Mouse (Mus musculus) forelimb bud, embryonic 11.5 days (tissue): Measurements from ENCODE around the gene Nhsl2.

ENCODE experiments used
- DNase-seq: peaks from one replicate; pipeline ENCODE4 v3.0.0-alpha.2; 2012; ENCODE audit warnings: low read depth, low spot score

Gene Nhsl2

DNA sequence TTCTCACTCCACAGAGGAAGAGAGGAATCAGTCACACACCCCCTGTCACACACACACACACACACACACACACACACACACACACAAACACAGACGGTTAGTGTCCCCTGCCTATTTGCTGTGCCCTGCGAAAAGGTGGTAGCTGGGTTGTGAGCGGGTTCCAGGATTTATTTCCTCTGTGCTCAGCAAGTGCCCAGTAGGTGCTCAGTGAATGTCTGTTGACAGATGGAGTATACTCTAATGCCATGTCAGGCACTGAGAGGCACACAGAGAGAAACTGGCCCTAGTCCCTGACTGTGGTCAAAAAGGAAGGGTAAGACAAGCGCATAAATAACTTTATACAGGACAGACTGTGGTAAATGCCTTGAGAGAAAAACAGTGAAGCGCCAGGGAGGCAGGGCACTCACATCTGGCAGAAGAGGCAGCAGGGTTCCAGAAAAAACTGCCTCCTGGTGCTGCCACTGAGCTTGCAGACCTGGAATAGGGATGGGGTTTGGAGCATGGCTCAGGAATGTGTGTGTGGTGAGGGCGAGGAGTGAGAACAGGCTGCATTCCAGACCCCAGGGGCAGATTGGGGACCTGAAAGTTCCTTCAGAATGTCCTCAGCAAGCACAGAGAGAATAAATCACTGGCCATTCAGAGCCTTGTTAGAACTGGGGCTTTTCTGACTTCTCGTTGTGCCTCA lies 52.8 kb downstream of the Nhsl2 start:
- DNase-seq, result peak; percentile 27

DNA sequence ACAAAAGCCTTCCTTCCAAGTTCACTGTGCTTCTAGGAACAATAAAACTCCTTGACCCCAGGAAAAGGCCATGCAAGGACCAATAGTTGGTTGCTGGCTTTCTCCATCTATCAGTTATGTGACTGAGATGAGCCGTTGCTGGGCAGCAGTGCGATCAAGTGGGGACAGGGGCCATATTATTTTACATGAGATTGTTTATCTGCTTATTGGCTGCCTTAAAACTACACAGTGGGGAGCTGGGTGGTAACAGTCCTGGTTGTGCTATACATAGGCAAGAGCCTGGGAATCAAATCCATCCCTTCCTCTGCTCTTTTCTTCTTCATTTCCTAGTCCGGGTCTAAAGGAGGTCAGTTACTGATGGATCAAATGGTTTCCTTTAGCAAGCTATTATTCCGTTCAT lies 53.4 kb downstream of the Nhsl2 start:
- DNase-seq, result no peak

DNA sequence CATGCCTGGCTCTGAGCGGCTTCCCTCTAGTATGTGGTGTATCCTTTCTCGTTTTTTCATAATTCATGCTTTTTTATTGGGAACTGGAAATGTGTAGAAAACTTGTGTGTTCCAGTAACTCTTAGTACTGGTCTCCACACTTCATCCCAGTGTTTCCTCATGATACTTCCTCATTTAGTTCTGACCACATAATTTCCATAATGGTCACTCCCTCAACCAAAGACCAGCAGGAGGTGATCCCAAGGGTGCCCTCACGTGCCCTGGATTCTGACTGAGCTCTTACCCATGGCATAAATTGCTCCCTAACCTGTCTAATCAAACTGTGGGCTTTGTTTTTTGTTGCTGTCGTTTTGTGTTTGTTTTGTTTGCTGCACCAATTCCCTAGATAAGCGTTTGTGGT lies 58.1 kb downstream of the Nhsl2 start:
- no peak for DNase-seq

DNA sequence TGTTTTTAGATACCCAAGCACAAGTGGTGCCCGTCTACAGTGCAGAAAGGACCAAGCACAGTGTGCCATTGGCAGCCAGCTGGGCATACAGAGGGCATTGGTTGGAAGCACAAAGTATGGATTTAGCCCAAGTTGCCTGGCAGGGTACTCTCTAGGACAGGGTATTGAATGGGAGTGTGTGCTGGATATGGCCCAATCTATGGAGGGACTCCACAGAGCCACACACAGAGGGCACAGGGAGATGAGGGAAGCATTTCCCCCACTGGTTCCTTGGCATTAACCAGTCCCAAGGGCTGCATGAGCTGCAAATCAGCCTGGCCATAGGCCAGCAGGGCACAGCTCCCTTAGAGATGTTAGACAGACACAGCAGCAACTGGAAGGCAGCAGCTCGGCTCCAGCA lies 79.9 kb downstream of the Nhsl2 start:
- no peak for DNase-seq

DNA sequence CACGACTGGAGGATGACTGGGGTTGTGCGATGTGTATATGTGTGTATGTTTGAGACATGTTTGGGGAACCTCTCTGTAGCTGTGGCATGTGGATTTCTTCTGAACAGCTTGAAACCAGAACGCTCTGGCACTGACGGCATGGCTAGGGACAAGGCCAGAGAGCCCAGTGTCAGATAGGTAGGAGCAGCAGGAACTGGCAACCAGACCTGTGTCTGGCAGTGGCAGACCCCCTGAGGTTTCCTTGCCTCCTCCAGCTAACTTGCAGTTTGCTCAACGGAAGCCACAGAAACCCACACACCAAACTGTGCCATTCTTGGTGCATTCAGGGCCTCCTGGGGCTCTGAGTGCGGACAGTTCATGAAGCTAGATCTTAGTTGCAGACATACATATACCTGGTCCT lies 81.1 kb downstream of the Nhsl2 start:
- no peak for DNase-seq

DNA sequence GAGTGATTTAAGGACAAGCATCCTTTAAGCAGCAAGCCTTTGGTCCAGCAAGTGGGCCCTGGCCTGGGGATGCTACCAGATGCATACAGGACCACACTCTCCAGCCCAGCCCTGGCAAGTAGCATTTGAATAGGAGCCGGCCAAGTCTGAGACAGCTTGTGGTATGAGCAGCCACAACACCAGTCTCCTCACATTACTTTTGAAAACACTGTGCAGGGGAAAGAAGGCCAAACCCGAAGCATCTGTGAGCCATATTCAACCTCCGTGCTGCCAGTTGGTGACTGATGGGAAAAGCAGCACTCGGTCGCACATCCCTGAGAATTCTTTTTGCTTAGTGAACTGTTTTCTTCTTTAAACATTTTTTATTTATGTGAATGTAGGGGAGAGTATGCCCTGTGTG lies 81.8 kb downstream of the Nhsl2 start:
- DNase-seq, result no peak

DNA sequence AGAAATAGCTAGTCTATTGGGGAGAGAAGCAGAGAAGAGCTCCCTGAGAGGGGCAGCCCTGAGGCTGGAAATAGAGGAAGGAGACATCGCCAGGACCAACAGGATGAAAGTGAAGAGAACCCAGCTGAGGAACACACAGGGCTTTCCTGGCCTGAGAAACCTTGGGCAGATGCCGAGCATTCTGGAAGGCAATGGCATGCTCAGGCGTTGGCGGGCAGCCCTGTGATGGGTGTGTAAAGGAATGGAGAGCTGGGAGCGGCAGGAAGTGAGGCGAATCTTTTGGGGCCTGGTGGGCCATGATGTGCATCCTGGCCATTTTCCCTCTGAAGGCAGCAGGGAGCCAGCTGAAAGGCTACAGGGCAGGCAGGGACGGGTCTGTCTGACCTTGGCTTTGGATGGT lies 83.1 kb downstream of the Nhsl2 start:
- DNase-seq, result no peak

DNA sequence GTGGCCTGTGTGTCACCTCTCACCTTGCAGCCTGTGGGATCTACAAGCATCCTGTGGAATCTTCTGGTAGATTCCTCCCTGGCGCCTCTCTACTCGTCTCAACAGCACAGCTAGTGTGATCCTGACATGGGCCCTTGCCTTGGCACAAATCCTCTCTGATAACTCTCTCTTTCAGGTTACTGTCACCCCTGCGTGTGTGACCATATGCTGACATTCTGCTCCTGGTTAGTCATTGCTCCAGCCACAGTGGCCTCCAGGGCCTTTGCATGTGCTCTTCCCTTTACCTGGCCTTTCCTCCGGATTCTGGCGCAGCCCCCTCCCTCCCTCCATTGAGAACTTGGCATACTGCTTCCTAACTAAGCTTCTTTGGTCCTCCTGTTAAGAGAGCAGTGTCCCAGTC lies 84.2 kb downstream of the Nhsl2 start:
- DNase-seq, result no peak

- DNase-seq, result no peak
These were observed 86.2 kb downstream of the Nhsl2 start for GRCm38 (mm10) chrX:101935291-101935840.

- no peak for DNase-seq
These were observed 90.3 kb downstream of the Nhsl2 start for GRCm38 (mm10) chrX:101939486-101939885.

GRCm38 (mm10) chrX:101942461-101942896 lies 93.3 kb downstream of the Nhsl2 start:
- DNase-seq, result peak; percentile 85

DNA sequence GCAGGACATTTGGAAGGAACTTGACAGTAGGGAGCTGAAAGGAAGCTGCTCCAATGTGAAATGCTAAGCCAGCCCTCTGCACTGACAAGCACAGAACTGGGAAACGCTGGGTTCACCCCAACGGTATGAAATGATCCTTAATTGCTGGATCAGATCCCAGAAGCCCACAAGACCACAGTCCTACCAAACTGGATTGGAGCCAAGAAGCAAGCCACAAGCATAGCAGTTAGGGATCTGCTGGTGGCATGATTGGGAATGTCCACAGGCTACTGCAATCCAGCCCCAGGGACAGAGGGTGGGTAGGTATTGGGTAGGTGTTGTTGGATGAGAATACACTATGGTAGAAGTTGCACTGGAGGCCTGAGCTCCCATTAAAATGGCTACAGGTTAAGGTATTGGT lies 94.6 kb downstream of the Nhsl2 start:
- no peak for DNase-seq

- DNase-seq, result no peak
These were observed 95.7 kb downstream of the Nhsl2 start for GRCm38 (mm10) chrX:101944761-101945330.

DNA sequence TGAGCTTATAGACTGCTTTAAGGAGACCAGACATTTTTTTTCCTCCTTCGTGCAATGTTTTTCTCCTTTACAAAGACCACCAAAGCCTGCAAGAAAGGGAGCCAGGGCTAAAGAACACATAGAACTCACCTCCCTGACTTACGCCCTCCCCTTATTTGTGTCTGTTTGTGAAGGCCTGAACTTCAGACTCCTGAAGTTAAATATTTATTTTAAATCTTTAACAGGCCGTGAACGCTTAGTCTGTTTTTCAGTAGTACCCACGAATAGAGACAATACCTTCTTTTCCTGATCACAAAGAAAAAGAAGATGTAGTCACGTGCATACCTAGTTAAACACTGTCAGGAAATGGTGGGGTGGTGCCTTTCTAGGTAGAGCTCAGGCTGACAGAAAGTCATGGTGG lies 103.3 kb downstream of the Nhsl2 start:
- DNase-seq, result no peak

DNA sequence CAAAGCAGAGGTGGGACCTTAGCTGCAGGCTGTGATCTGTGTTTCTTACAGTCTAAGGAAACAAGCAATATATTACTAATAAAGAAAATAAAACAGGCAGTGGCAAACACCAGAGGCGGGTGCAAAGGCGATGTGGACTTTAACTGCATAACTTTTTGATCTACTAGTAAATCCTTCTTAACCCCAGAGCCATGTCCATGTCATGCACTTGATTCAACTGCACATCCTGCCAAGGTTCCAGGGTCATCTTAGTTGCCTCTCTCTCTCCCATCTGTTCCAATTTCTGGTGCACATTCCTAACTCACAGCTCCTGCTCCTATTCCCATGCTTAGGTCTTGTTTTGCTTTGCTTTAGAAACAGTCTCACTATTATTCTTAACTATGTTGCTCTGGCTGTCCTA lies 104.1 kb downstream of the Nhsl2 start:
- no peak for DNase-seq

GRCm38 (mm10) chrX:101953787-101954491 lies 104.8 kb downstream of the Nhsl2 start:
- peak; percentile 86 for DNase-seq

GRCm38 (mm10) chrX:101954492-101954851 lies 105.3 kb downstream of the Nhsl2 start:
- no peak for DNase-seq

GRCm38 (mm10) chrX:101961848-101962247 lies 112.7 kb downstream of the Nhsl2 start:
- no peak for DNase-seq

DNA sequence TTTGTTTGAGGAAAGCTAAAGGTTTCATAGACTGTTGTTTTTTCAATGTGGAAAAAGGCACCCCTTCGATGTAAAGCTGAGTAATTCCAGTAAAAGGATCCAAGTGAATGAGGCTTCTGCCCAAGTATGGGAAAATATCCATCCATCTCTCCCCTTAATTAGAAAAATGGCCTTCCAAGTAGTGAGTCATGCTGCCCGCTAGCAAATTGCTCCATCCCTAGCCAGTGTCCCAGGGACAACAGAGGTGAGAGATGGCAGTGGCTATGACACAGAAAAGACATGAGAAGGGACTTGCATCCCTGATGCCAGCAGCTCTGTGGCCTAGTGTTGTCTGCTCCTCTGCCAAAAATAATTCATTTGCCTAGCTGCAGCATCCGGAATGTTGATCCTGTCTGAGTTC lies 114.5 kb downstream of the Nhsl2 start:
- no peak for DNase-seq

DNA sequence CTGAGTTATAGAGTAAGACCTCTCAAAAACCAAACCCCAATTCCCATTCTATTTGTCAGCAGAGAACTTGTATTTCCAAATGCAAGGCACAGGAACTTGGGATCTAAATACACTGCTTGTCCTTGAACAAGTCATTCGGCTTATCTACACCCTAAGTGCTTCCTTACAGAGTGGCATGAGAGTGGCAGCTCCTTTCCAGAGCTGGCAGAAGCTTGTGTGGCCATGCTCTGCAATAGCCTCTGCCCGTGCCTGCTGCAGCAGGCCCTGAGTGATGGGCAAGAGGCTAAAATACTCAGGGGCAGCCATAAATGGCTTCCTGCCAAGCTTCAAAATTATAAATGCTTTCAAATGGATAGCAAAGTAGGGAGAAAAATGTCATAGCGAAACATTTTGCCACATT lies 123.8 kb downstream of the Nhsl2 start:
- DNase-seq, result no peak

GRCm38 (mm10) chrX:101976931-101977330 lies 127.7 kb downstream of the Nhsl2 start:
- no peak for DNase-seq

DNA sequence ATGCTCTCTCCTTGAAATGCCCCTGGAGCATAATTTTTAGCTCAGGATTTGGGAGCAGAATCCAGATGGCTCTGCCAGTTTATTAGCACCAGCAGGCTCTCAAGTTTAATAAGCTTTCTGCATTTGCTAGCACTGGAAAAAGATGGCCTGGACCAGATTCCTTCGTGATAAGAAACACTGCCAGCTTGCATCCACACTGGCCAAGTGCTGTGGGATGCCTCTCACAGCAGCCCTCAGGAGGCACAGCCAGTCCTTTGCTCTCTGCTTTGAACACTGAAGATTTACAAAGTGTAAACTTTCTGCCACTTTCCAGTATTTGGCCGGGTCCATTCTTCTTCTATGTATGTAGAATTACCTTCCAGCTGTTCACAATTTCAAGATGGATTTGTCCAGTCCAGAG lies 129.7 kb downstream of the Nhsl2 start:
- DNase-seq, result no peak

DNA sequence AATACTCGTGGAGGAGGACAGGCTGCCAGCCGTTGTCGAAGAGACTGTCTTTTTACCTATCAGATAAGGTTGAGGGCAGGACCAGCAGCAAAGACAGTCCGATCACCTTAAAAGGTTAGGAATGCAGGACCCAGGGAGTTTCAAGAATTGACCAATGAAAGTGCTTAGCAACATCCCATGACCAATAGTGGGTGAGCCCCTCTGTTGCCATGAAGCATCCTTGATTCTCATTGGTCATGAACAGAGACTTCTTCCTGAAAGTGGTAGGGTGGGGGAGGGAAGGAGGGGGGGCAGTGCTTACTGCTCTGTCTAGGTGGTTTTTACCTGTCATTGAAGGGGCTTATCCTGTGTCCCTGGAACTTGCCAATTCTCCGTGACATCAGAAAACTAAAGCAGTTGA lies 130.1 kb downstream of the Nhsl2 start:
- DNase-seq, result peak; percentile 49
